Mouse (Mus musculus) lung, postnatal 36 days (tissue): Measurements from ENCODE around the gene Rnf40.
"Not testable (repeated sequence)": the region's sequence is repeated elsewhere in the genome, so short reads cannot be mapped to it uniquely, and the experiment has no call there.

ENCODE experiments used
- DNase-seq: peaks from one replicate; pipeline ENCODE4 v3.0.0; 2022; ENCODE audit warnings: mixed read lengths

The Rnf40 gene

GRCm38 (mm10) chr7:127604256-127604655, 15.7 kb downstream of the Rnf40 start:
- DNase-seq = no peak

DNA sequence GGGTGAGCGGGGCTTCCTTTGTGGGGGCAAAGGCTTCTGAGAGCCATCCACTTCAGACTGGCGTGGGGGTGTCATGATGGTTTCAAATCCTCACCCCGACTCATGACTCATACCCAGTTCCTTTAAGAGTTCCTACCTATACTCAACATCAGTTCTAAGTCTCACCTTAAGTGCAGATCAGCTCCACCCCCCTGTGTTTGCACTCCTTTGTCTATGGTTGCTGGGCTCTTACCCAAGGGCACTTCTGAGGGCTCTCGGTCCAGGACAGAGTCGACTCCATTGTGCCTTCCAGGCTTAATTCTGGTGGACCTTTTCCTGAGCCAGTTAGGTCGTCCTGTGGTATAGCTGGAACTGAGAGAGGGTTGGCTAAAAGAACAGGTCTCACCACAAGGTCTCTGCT, 18.6 kb downstream of the Rnf40 start:
- DNase-seq = peak; percentile 86

GRCm38 (mm10) chr7:127611011-127611410, 22.4 kb downstream of the Rnf40 start:
- DNase-seq = no peak

GRCm38 (mm10) chr7:127611561-127611960, 23.0 kb downstream of the Rnf40 start:
- DNase-seq = no peak

DNA sequence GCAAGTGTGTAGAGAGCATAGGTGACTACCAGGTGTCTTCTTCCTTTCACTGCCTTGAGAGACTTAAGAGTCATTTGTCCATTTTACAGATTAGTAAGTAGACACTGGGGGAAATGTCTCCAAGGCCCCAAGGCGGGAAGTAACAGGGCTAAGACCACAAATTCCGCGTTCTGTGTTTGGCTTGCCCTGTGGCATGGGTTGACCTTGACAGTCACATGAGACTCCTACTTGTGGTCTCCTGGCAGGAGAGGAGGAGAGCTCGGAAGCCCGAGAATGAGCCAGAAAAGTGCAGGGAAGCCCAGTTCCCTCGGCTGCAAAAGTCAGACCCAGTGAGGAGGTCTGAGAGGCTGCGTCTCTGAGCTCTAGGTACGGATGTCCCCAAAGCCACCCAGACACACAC, 24.9 kb downstream of the Rnf40 start:
- DNase-seq = no peak

- no peak for DNase-seq
These were observed 25.5 kb downstream of the Rnf40 start for GRCm38 (mm10) chr7:127614091-127614490.

GRCm38 (mm10) chr7:127614511-127614890, 25.9 kb downstream of the Rnf40 start:
- peak; percentile 47 for DNase-seq

- DNase-seq = peak; percentile 82
These were observed 26.6 kb downstream of the Rnf40 start, which contains the start of gene Zfp629 for GRCm38 (mm10) chr7:127614891-127615843. Gene Zfp629, minus strand, starts transcription at chr7:127615797.

- DNase-seq = no peak
These were observed 27.8 kb downstream of the Rnf40 start for GRCm38 (mm10) chr7:127616336-127616735.

DNA sequence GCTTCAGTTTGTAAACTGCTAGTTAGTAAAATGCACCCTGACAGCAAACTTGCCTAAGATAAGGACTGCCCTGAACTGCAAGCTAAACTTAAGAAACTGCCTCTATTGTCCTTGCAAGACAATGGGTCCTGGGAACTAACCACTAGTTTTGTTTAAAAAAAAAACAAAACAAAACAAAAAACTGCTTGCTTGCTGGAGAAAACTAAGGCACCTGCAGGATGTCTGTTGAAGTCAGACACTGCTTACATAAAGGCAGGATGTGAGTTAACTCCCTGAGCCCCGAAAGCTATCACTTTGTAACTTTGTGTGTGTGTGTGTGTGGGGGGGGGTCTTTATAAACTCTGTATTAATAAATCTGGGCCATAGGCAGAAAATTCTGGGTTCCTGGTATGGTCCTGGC, 28.3 kb downstream of the Rnf40 start:
- no peak for DNase-seq

GRCm38 (mm10) chr7:127617962-127618361, 29.4 kb downstream of the Rnf40 start:
- no peak for DNase-seq

GRCm38 (mm10) chr7:127618402-127618801, 29.8 kb downstream of the Rnf40 start:
- not testable (repeated sequence) for DNase-seq

GRCm38 (mm10) chr7:127626039-127626438, 37.5 kb downstream of the Rnf40 start:
- no peak for DNase-seq

GRCm38 (mm10) chr7:127626471-127626870, 37.9 kb downstream of the Rnf40 start:
- DNase-seq = no peak

- DNase-seq = no peak
These were observed 40.1 kb downstream of the Rnf40 start for GRCm38 (mm10) chr7:127628646-127629045.

- no peak for DNase-seq
These were observed 42.8 kb downstream of the Rnf40 start for GRCm38 (mm10) chr7:127631416-127631815.

- peak; percentile 79 for DNase-seq
These were observed 48.4 kb downstream of the Rnf40 start for GRCm38 (mm10) chr7:127636963-127637362.

- peak; percentile 15 for DNase-seq
These were observed 52.7 kb downstream of the Rnf40 start for GRCm38 (mm10) chr7:127641260-127641659.

- DNase-seq = no peak
These were observed 53.7 kb downstream of the Rnf40 start for GRCm38 (mm10) chr7:127642254-127642653.

DNA sequence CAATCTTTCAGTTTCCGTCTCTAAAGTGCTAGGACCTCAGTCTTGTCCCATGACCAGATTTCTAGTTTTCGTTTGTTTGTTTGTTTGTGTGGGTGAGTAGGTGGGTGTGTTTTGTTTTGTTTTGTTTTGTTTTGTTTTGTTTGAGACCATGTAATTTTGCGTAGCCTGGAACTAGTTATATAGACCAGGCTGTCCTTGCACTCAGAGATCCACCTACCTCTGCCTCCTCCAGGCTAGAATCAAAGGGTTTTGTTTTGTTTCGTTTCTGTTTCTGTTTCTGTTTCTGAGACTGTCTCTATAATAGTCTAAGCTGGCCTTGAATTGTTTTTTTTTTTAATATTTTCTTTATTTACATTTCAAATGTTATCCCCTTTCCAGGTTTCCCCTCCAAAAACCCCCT, 57.8 kb downstream of the Rnf40 start:
- no peak for DNase-seq

DNA sequence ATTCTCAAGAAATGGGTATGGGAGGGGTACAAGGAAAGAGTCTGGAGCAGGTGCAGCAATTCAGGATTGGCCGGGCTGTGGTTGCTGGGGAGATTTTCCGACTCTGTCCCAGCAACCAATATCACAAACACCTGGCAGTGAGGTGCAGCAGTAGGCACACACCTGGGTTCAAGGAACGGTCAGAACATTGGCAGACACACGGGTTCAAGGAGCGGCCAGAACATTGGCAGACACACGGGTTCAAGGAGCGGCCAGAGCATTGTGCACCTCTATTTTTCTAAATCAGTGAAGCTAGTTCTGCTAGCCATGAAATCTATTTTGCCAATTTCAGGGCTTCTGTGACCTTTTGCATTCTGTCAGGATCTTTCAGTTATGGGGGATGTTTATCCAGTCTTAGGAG, 59.0 kb downstream of the Rnf40 start:
- DNase-seq = peak; percentile 6

GRCm38 (mm10) chr7:127648516-127649201, 60.1 kb downstream of the Rnf40 start:
- DNase-seq = no peak

- DNase-seq = no peak
These were observed 60.6 kb downstream of the Rnf40 start for GRCm38 (mm10) chr7:127649206-127649605.

DNA sequence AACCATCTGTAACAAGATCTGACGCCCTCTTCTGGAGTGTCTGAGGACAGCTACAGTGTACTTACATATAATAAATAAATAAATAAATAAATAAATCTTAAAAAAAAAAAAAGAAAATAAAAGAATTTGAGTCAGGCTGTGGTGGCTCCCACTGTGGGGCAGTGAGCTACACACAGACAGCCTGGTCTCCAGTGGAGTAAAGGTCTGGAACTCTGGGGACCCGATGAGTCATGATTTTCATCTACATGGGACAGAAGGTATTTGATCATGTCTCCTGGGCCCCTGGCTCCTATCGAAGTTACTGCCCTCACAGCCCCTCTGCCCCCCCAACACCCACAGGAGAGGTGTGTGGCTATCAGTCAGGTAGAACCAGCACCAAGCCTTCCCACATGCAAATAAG, 63.1 kb downstream of the Rnf40 start:
- DNase-seq = no peak
